Mouse (Mus musculus): ENCODE measurements around the gene Mical2.

- no peak for TF ChIP-seq CTCF (IDR thresholded peaks at IDR 0.05; ENCODE audit: low read depth, low read length)
- TF ChIP-seq POLR2A (IDR thresholded peaks at IDR 0.05; ENCODE audit: borderline replicate concordance, low read depth, low read length) = no peak
Observed at GRCm38 (mm10) chr7:112388363-112388875, 162.8 kb downstream of the Mical2 start.

Data from bone marrow macrophage, adult 2 months (primary cell).